Mouse (Mus musculus) G1E (cell line): ENCODE data around the gene Mipep.

Experiments
- CTCF ChIP-seq: IDR thresholded peaks from 2 replicates; pipeline ENCODE4 v1.5.1; 2012; ENCODE audit warnings: low read depth, low read length, inconsistent platforms, mixed read lengths
- GATA2 ChIP-seq: IDR thresholded peaks from 2 replicates; pipeline ENCODE4 v1.6.1; 2012; ENCODE audit warnings: low read depth, low read length, inconsistent platforms, borderline replicate concordance
- TAL1 ChIP-seq: conservative IDR thresholded peaks from 2 replicates; pipeline ENCODE4 v1.6.1; 2012; ENCODE audit warnings: low read depth, low read length, inconsistent platforms, mixed read lengths

- TF ChIP-seq CTCF: no peak
- TF ChIP-seq TAL1: no peak
- no peak for TF ChIP-seq GATA2
Measured at GRCm38 (mm10) chr14:60796600-60797322, 12.4 kb downstream of the Mipep start.
